Mouse (Mus musculus) liver, embryonic 15.5 days (tissue): ENCODE data around the gene Fxyd3. TPM values are rescaled to one million over a fixed set of nuclear protein-coding genes. Genes with fewer than 3 reads are reported as not detected.

Experiments used
- ATAC-seq: fragments of 200-750 bp; cut with Nextera tagmentation; 2 replicates; pipeline ENCODE4 v1.8.0; 2017; ENCODE audit warnings: moderate number of reproducible peaks, mild to moderate bottlenecking, moderate library complexity; ENCODE audit not compliant: insufficient read depth
- H3K27ac ChIP-seq: fragments of 300-500 bp; sonication (generic); replicated peaks from 2 replicates; pipeline ENCODE4 v1.5.1; 2015; ENCODE audit warnings: mild to moderate bottlenecking, inconsistent platforms
- H3K27me3 ChIP-seq: fragments of 300-500 bp; sonication (generic); 2 replicates; pipeline ENCODE4 v1.6.1; 2015; ENCODE audit warnings: mild to moderate bottlenecking, inconsistent platforms
- H3K36me3 ChIP-seq: fragments of 300-500 bp; sonication (generic); replicated peaks from 2 replicates; pipeline ENCODE4 v1.6.1; 2015; ENCODE audit warnings: moderate library complexity, mild to moderate bottlenecking, inconsistent platforms
- H3K4me1 ChIP-seq: fragments of 300-500 bp; sonication (generic); replicated peaks from 2 replicates; pipeline ENCODE4 v1.6.1; 2015; ENCODE audit warnings: inconsistent platforms
- H3K4me2 ChIP-seq: fragments of 300-500 bp; sonication (generic); 2 replicates; pipeline ENCODE4 v1.6.1; 2015; ENCODE audit warnings: moderate library complexity, mild to moderate bottlenecking, inconsistent platforms
- H3K4me3 ChIP-seq: fragments of 300-500 bp; sonication (generic); replicated peaks from 2 replicates; pipeline ENCODE4 v1.5.1; 2015; ENCODE audit warnings: mild to moderate bottlenecking, inconsistent platforms
- H3K9ac ChIP-seq: fragments of 300-500 bp; sonication (generic); 2 replicates; pipeline ENCODE4 v1.6.1; 2015; ENCODE audit warnings: moderate library complexity, mild to moderate bottlenecking, inconsistent platforms
- H3K9me3 ChIP-seq: fragments of 300-500 bp; sonication (generic); replicated peaks from 2 replicates; pipeline ENCODE4 v1.6.1; 2016; ENCODE audit warnings: inconsistent platforms
- WGBS: fragments of 180-500 bp; shearing (Covaris S2); methylation state at CpG from one replicate; pipeline ENCODE4 v1.1.7; 2015; ENCODE audit warnings: mixed read lengths; ENCODE audit not compliant: insufficient replicate concordance; 5-methylcytosine and 5-hydroxymethylcytosine counted together
- polyA plus RNA-seq: library from polyadenylated mRNA; unstranded; fragments of >200 nt; fragmentation: Nextera tagmentation; extraction: Ambion mirVana; gene quantifications from 2 replicates; pipeline ENCODE4 v1.2.1, GENCODE M21; 2015

The Fxyd3 gene
- polyA plus RNA-seq, 1 experiment from 2014 or later = 0.35 TPM

DNA sequence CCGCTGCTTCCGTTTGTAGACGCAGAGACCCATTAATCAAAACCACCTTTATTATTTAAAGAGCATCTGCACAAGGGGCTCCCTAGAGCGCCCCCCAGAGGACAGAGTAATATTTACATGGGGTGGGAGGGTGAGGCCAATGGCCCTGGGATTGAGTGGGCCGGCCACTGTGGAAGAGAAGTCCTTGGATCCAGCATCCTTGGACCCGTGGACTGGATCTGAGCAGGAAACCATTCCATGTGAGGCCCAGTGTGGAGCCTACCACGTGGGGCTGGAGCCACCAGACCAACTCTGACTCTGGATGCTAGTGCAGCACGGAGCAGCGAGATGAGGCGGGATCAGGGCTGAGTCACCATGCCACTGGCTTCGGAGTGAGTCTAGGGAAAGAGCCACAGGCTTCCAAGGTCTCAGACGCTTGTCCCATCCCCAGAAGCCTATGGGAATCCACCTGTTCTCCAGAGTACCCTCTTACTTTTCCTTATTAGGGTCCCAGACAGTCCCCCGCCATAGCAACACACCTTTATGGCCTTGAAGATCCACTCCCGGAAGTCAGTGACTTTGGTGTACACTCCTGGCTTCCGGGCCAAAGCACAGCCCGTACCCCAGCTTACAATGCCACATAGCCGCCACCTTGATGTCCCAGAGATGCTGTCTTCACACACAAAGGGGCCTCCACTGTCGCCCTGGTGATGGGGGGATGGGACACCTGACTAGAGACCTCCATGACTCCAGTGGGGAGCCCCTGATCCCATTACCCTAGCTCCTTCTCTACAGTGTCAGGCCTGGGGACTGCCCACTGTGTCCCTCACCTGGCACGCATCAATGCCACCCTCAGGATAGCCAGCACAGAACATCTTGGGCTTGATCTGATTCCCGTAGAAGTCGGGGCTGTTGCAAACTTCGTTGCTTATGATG, 22.4 kb upstream of the Fxyd3 start:
- Histone ChIP-seq H3K4me1 (0 out of 2 replicates have a peak, but pooled peaks cover 3% of the 10 kb centered on the region), H3K9me3 (no peaks in the 10 kb centered on the region), H3K27ac (no peak overlapping the region), H3K36me3 (0 out of 2 replicates have a peak, but pooled peaks cover 2% of the 10 kb centered on the region), H3K9ac (no peak overlapping the region), H3K27me3 (no peaks in the 10 kb centered on the region), H3K4me3 (no peak overlapping the region), H3K4me2 (no peak overlapping the region)
- WGBS = 62% methylated on average over 22 of the region's 22 CpGs
- ATAC-seq = no peak

DNA sequence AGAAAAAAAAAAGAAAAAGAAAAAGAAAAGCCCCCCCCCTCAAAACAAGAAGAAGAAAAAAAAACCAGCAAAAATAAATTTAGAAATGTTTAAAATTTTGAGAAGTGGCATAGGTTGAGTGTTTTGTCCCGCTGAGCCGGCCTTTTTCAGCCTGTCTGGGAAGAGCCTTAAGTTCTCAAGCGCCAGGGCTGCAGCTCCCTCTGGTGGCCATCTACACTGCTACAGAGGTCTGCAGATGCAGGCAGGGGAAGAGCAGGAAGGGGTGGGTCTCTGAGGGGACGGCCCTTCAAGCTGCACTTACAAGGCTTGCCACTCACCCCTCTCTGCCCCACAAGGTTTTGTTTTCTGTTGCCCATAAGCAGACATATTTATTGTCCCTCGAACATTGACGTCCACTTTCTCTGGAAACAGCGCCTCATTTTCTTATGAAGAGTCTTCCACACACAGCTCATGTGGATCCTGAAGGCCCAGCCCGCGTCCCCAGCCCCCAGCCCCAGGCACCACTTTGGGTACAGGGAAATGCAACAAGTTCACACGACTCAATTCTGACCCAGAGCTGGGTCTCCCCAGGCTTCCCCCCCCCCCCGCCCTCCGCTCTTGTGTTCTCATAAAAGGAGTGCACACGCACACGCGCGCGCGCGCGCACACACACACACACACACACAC, 21.2 kb upstream of the Fxyd3 start:
- H3K4me3 ChIP-seq = no peak overlapping the region; the same call in 1 of the 2 replicates
- no peak overlapping the region for H3K9ac ChIP-seq
- no peaks in the 10 kb centered on the region for H3K9me3 ChIP-seq
- 48% methylated on average over 20 of the region's 20 CpGs for WGBS
- H3K4me1 ChIP-seq = 0 out of 2 replicates have a peak, but pooled peaks cover 3% of the 10 kb centered on the region
- H3K36me3 ChIP-seq = 0 out of 2 replicates have a peak, but pooled peaks cover 2% of the 10 kb centered on the region
- ATAC-seq = peak; percentile 64
- no peaks in the 10 kb centered on the region for H3K27me3 ChIP-seq
- H3K4me2 ChIP-seq = peak overlapping the region; percentile 44; the same call in 1 of the 2 replicates
- H3K27ac ChIP-seq = no peak overlapping the region

DNA sequence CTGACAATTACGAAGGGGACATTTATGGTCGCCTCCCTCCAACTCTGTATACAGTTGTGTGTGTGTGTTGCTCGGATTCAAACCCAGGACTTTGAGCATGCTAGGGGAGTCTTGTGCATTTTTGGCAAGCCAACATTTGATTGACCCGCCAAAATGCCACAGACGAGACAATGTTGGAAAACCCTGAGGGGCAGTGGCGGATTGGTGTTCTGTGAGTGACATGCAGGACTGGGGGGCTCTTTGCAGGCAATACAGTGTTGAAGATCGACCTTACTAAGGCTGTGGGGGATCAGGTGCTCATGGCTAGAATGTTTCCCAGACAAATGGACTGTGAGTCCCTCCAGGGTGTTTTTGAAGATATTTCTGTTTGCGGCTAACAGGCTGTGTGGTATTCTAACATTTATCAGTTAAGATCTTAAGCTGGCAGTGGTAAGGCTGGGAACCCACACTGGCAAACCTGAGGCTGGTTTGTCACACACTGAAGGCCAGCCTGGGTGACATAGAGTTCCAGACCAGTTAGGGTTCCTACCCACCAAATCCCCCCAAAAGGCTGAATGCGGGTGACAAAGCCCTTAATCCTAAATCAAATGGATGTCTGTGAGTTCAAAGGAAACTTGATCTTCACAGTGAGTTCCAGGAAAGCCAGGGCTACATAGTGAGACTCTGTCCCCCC, 20.5 kb upstream of the Fxyd3 start:
- Histone ChIP-seq H3K36me3 (0 out of 2 replicates have a peak, but pooled peaks cover 2% of the 10 kb centered on the region), H3K9ac (no peak overlapping the region), H3K4me2 (no peak overlapping the region), H3K9me3 (no peaks in the 10 kb centered on the region), H3K4me3 (no peak overlapping the region), H3K27ac (no peak overlapping the region), H3K27me3 (no peaks in the 10 kb centered on the region), H3K4me1 (0 out of 2 replicates have a peak, but pooled peaks cover 3% of the 10 kb centered on the region)
- WGBS = 59% methylated on average over 9 of the region's 9 CpGs
- no peak for ATAC-seq

DNA sequence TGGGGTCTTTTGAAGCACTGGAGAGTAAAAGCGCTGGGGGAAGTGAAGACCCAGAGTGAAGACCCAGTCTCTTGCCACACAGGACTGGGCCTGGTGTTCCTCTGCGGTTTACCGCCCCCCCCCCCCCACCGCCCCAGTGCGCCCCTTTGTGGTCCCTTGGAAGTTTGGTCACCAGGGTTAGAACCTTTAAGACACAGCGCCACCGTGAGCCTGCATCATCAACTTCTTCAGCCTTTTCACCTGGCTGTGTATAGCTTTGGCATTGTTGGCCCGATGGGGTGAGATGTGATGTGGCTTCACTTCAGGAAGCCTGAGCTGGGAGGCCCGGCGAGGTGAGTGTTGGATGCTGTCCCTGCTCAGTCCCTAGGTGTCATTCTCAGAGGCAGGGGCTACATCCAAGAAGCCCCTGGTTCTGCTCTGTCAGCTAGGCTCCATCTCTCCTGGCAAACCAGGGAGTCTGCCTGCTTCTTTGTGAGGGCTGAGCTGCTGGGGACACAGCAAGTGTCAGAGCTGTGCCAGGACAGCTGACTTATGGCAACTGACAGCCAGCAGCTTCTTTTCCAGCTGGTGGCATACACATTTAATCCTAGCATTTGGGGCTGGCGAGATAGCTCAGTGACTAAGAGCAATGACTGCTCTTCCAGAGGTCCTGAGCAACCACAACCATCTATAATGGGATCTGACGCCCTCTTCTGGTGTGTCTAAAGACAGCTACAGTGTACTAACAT, 18.4 kb upstream of the Fxyd3 start:
- no peak overlapping the region for H3K27ac ChIP-seq
- H3K27me3 ChIP-seq = no peaks in the 10 kb centered on the region
- ATAC-seq = no peak
- H3K4me3 ChIP-seq = no peak overlapping the region
- H3K9ac ChIP-seq = no peak overlapping the region
- 17% methylated on average over 12 of the region's 12 CpGs for WGBS
- H3K4me2 ChIP-seq = no peak overlapping the region
- H3K9me3 ChIP-seq = no peaks in the 10 kb centered on the region
- 0 out of 2 replicates have a peak, but pooled peaks cover 2% of the 10 kb centered on the region for H3K36me3 ChIP-seq
- 0 out of 2 replicates have a peak, but pooled peaks cover 3% of the 10 kb centered on the region for H3K4me1 ChIP-seq

DNA sequence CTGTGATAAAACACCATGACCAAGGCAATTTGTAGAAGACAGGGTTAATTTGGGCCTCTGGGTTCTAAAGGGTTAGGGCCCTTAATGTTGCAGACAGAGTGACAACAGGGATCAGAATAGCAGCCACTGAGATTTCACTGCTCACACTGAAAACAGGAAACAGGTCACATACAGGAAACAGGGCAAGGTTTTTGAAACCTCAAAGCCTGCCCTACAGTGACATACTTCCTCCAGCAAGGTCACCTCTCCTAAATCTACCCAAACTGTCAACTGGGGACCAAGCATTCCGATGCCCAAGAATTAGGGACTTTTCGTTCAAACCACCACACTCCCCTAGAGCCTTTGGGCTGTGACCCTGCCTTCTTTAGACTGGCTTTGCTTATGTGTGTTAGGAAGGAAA, 13.2 kb upstream of the Fxyd3 start:
- Histone ChIP-seq H3K4me1 (no peaks in the 10 kb centered on the region; the same call in 1 of the 2 replicates), H3K36me3 (no peaks in the 10 kb centered on the region), H3K9ac (no peak overlapping the region), H3K9me3 (no peaks in the 10 kb centered on the region), H3K4me2 (no peak overlapping the region), H3K4me3 (no peak overlapping the region), H3K27me3 (no peaks in the 10 kb centered on the region), H3K27ac (no peak overlapping the region)
- ATAC-seq = no peak
- WGBS = 14% methylated on average over 2 of the region's 2 CpGs

DNA sequence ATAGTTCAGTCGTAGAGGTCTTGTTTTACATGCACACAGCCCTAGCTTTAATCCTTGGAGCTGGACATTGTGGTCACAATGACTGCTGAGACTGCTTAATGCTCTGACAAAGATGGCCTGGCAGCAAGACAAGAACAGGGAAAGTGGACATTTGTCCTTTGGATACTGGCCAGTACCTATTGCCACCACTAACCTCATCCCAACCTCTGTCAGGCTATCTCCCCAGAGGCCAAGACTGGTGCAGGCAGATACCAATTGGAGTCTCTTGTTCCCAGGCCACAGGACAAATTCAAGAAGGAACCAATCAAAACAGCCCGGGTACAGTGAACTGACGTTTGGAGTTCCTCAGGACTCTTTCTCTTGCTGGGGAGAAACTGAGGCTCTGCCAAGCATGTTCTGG, 11.7 kb upstream of the Fxyd3 start:
- WGBS = 38% methylated on average over 3 of the region's 3 CpGs

DNA sequence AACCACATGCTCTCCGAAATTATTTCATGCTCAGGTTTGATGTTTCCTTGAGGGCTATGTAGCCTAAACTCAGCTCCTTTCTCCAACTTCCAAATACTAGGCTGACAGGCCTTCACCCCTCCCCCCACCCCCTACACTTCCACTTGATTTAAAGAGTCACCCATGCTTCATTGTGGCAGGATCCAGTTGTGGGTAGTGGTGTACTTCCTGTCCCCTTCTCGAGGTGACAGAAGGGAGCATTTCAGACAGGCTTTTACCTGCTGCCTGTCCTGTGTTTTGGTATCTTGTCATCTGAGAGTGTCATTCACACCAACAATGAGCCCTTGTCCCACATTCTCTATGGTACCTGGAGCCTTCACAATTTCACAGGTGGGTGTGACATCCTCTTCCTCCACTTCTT, 10.8 kb upstream of the Fxyd3 start:
- Histone ChIP-seq H3K9ac (no peak overlapping the region), H3K36me3 (no peaks in the 10 kb centered on the region), H3K27ac (no peak overlapping the region), H3K4me3 (no peak overlapping the region), H3K4me2 (no peak overlapping the region), H3K4me1 (no peaks in the 10 kb centered on the region; the same call in 1 of the 2 replicates), H3K9me3 (no peaks in the 10 kb centered on the region), H3K27me3 (no peaks in the 10 kb centered on the region)
- no peak for ATAC-seq
- 19% methylated on average over 2 of the region's 2 CpGs for WGBS

More for the DNA sequence above, 11.7 kb upstream of the Fxyd3 start:
- no peaks in the 10 kb centered on the region for H3K27me3 ChIP-seq
- no peak overlapping the region for H3K9ac ChIP-seq
- H3K27ac ChIP-seq = no peak overlapping the region
- no peaks in the 10 kb centered on the region; the same call in 1 of the 2 replicates for H3K4me1 ChIP-seq
- no peaks in the 10 kb centered on the region for H3K9me3 ChIP-seq
- ATAC-seq = no peak
- H3K4me3 ChIP-seq = no peak overlapping the region
- H3K36me3 ChIP-seq = no peaks in the 10 kb centered on the region
- H3K4me2 ChIP-seq = no peak overlapping the region

DNA sequence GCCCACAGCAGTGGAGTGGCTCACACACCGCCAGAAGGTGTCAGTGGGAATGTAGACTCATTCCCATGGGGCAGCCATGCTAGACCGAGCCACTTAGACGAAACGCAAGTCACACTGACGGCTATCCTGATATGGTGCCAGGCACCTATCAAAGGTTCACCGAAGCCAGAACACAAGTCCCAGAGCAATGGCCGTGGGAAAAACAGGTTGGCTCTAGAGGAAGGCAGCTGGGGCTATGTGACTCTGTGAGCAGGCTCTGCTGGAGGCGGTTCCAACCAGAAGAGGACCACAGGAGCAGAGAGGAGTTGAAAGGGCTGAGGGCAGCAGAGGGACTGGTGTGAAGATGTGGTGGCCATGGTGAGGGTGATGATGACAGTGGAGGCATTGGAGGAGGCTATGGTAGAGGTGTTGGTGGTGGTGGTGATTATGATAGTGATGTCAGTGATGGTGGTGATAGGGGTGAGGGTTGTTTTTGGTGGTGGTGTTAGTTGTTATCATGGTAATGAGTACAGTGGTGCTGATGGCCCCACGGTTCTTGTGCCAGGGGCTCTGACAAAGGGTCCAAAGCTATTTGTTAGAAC, 9.8 kb upstream of the Fxyd3 start:
- no peaks in the 10 kb centered on the region for H3K27me3 ChIP-seq
- no peak overlapping the region for H3K27ac ChIP-seq
- no peak for ATAC-seq
- no peak overlapping the region for H3K4me3 ChIP-seq
- H3K4me2 ChIP-seq = no peak overlapping the region
- WGBS = 69% methylated on average over 9 of the region's 9 CpGs
- H3K9ac ChIP-seq = no peak overlapping the region
- H3K4me1 ChIP-seq = no peaks in the 10 kb centered on the region; the same call in 1 of the 2 replicates
- H3K9me3 ChIP-seq = no peaks in the 10 kb centered on the region
- no peaks in the 10 kb centered on the region for H3K36me3 ChIP-seq

DNA sequence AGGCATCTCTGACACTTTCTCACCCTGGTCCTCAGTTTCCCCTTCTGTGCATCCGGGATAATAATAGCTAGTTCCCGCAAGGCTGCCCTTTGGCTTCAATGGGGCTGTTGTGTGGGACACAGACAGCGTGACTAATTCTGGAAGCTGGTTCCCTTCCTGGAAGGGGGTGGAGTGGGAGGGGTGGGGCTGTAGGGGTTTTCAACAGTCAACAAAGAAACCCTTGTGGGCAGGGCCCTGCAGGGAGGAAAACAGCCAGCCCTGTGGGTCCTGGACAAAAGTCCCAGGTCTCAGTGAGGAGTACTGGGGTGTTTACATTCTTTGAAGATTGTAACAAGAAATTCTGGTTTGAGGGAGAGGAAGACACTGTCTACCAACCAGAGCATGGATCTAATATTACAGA, 8.7 kb upstream of the Fxyd3 start:
- Histone ChIP-seq H3K9me3 (no peaks in the 10 kb centered on the region), H3K36me3 (no peaks in the 10 kb centered on the region), H3K4me2 (no peak overlapping the region), H3K4me1 (no peaks in the 10 kb centered on the region; the same call in 1 of the 2 replicates), H3K27me3 (no peaks in the 10 kb centered on the region), H3K9ac (no peak overlapping the region), H3K27ac (no peak overlapping the region; the same call in 1 of the 2 replicates), H3K4me3 (no peak overlapping the region)
- WGBS = 56% methylated on average over 3 of the region's 3 CpGs
- ATAC-seq = no peak

DNA sequence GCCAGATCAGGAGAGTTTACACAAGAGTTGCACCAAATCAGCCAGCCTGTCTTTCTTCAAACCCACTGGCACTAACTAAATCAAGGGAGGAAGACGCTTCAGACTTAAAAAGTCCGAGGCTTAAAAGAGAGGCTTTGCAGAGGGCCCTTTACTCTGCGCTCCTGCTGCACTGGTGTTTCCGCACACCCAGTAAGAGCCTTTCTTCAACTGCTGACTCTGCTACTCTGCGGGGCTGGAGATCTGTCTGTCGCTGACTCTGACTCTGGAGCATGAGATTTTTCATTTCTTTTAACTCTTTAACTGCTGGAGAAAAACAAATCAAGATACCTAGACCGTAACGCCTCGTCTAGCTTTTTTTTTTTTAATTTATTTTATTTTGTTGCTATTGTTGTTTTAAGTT, 7.6 kb upstream of the Fxyd3 start:
- Histone ChIP-seq H3K36me3 (no peaks in the 10 kb centered on the region), H3K9me3 (no peaks in the 10 kb centered on the region), H3K4me1 (no peaks in the 10 kb centered on the region; the same call in 1 of the 2 replicates), H3K9ac (no peak overlapping the region), H3K27me3 (no peaks in the 10 kb centered on the region), H3K4me3 (no peak overlapping the region), H3K27ac (no peak overlapping the region), H3K4me2 (no peak overlapping the region)
- 52% methylated on average over 9 of the region's 9 CpGs for WGBS
- ATAC-seq = no peak
